Mouse (Mus musculus): Measurements from ENCODE around the gene Agap1. TPM values are rescaled to one million over a fixed set of nuclear protein-coding genes. Genes with fewer than 3 reads are reported as not detected.

Agap1 gene
- polyA plus RNA-seq, 1 experiment from 2014 or later: 10.7 TPM

DNA sequence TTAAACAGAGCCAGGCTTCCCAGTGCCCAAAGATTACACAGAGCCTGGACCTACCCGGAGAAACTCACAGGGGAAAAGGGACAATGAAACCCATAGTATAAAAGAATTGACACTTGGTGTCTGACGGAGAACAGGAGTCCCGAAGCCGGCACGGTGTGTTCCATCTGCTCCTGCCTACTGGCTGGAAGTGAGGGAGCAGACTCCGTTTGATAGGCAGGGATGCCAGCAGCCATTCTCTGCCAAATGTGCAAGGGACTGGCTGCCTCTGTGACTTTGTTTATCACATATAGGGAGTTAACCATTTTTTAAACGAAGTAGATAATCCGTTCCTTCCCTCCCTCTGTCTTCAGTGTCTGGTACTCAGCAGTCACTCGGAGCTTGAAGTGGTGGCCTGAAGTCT lies 214.0 kb downstream of the Agap1 start:
- H3K27me3 ChIP-seq: no peaks in the 10 kb centered on the region
- H3K27ac ChIP-seq: no peak overlapping the region
- no peaks in the 10 kb centered on the region for H3K9me3 ChIP-seq
- H3K9ac ChIP-seq: no peak overlapping the region
- no peaks in the 10 kb centered on the region for H3K4me1 ChIP-seq
- peaks cover 54% of the 10 kb centered on the region for H3K36me3 ChIP-seq
- no peak for ATAC-seq (ENCODE audit: insufficient number of reproducible peaks, low FRiP score, low TSS enrichment, low read depth)
- no peak overlapping the region for H3K4me3 ChIP-seq
- no peak overlapping the region for H3K4me2 ChIP-seq
- WGBS: 61% methylated on average over 9 of the region's 9 CpGs

DNA sequence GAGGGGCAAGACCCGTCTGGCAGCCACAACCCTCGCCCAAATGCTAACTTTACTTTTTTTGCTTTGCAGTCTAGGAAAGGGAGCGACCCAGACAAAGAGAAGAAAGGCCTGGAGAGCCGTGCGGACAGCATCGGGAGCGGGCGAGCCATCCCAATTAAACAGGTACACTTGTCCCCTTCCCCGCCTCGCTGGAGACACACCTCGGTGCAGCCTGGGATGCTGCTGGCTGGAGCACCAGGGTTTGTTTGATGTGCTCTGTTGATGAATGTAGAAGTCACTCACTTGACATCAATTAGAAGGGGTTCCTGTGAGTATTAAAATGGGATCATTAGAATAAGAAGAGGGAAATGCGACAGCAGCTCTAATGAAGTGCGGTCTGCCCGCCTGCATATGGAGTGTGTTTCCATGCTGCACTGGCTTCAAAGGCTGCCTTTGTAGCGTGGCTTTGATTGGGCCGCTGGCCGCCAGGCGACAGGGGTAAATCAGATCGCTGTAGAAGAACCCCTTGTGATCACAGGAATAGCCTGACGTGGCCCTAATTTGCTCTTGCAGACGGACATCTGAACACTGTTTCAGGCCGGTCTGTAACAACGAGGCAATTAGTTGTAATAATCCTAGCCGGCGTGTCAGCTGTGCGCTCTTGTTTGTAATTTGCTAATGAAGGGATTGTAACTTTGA lies 216.6 kb downstream of the Agap1 start:
- H3K9me3 ChIP-seq: no peaks in the 10 kb centered on the region
- H3K4me3 ChIP-seq: no peak overlapping the region
- H3K4me2 ChIP-seq: no peak overlapping the region
- no peaks in the 10 kb centered on the region for H3K4me1 ChIP-seq
- WGBS: 54% methylated on average over 26 of the region's 26 CpGs
- ATAC-seq (ENCODE audit: insufficient number of reproducible peaks, low FRiP score, low TSS enrichment, low read depth): no peak
- H3K27ac ChIP-seq: no peak overlapping the region
- no peak overlapping the region for H3K9ac ChIP-seq
- no peaks in the 10 kb centered on the region for H3K27me3 ChIP-seq
- peaks cover 52% of the 10 kb centered on the region for H3K36me3 ChIP-seq

DNA sequence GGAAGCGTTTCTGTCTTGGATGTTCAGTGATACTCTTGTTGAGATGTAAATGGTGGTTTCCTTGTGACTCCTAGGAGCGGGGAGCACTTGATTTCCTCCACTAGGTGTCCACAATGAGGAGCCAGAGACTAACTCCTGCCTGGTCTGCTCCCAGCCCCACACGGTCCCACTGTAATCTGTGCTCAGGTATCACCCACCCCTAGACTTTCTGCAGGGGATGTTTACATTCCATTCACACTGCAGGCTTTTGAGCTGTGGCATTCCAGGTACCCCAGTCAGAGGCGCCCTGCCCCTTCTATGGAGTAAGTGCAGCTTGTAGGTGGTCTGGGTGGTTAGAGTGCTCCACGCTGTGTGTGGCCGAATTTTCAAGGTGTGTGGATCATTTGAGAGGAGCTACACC lies 218.5 kb downstream of the Agap1 start:
- peaks cover 50% of the 10 kb centered on the region for H3K36me3 ChIP-seq
- H3K9ac ChIP-seq: no peak overlapping the region
- no peak for ATAC-seq (ENCODE audit: insufficient number of reproducible peaks, low FRiP score, low TSS enrichment, low read depth)
- H3K4me2 ChIP-seq: no peak overlapping the region
- no peaks in the 10 kb centered on the region for H3K27me3 ChIP-seq
- no peak overlapping the region for H3K27ac ChIP-seq
- WGBS: 82% methylated on average over 6 of the region's 6 CpGs
- H3K4me1 ChIP-seq: no peaks in the 10 kb centered on the region
- H3K4me3 ChIP-seq: no peak overlapping the region
- no peaks in the 10 kb centered on the region for H3K9me3 ChIP-seq

DNA sequence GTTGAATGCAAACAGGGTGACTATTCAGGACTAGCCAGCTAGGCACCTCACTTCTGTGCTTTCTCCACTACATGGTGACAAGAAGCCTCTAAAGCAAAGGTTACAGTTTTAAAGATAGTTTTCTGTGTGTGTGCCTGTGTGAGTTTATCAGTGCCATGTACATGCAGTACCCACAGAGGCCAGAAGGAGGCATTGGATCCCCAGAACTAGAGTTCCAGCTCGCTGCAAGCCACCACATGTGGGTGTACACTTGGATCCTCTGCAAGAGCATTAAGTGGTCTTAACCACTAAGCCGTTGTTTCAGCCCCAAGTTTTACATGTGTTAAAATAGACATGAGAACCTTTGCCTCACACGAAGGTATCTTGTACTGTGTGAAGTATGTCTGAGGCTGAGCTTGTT lies 219.1 kb downstream of the Agap1 start:
- Histone ChIP-seq H3K4me3 (no peak overlapping the region), H3K4me2 (no peak overlapping the region), H3K27me3 (no peaks in the 10 kb centered on the region), H3K9ac (no peak overlapping the region), H3K9me3 (no peaks in the 10 kb centered on the region), H3K36me3 (peaks cover 53% of the 10 kb centered on the region), H3K27ac (no peak overlapping the region), H3K4me1 (no peaks in the 10 kb centered on the region)
- WGBS: 70% methylated on average over 3 of the region's 3 CpGs
- no peak for ATAC-seq (ENCODE audit: insufficient number of reproducible peaks, low FRiP score, low TSS enrichment, low read depth)

DNA sequence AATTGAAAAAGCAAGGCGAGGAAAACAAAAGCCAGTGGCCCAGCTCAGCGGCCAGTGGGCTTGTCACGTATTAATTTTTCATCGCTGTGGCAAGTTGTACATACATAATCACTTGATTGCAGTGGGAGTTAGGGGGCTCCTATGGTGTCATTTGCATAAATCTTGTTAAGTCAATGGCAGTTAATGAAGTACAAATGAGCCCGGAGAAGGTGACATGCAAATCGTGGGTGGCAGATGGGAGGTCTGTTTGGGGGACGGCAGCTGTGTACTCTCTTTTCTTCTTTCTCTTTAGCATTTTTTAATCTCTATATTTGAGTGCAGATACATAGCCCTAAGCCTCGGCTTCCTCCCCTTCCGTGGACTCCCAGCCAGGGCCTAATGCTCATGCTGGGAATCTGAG lies 220.1 kb downstream of the Agap1 start:
- no peaks in the 10 kb centered on the region for H3K27me3 ChIP-seq
- no peaks in the 10 kb centered on the region for H3K4me1 ChIP-seq
- no peak overlapping the region for H3K9ac ChIP-seq
- no peaks in the 10 kb centered on the region for H3K9me3 ChIP-seq
- no peak overlapping the region for H3K4me2 ChIP-seq
- no peak overlapping the region for H3K4me3 ChIP-seq
- no peak for ATAC-seq (ENCODE audit: insufficient number of reproducible peaks, low FRiP score, low TSS enrichment, low read depth)
- H3K27ac ChIP-seq: no peak overlapping the region
- peaks cover 52% of the 10 kb centered on the region for H3K36me3 ChIP-seq
- 89% methylated on average over 9 of the region's 9 CpGs for WGBS

DNA sequence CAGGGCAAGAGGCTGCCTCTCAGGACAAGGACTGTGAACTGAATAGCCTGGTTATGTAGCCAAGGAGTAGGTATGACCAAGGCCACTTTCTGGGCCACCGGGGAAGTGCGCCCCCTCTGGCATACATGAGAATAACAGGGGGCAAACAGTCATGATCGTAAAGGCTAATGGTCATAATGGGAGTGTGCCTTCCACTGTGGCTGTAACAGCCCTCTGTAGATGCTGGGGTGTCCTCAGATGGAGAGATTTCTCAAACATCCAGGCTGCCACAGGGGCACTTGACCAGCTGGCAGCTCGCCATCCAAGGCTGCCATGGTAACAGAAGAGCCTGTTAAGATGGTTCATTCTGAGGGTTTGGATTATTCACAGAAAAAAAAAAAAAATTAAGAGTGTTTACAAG lies 221.8 kb downstream of the Agap1 start:
- no peaks in the 10 kb centered on the region for H3K27me3 ChIP-seq
- ATAC-seq (ENCODE audit: insufficient number of reproducible peaks, low FRiP score, low TSS enrichment, low read depth): no peak
- 68% methylated on average over 4 of the region's 4 CpGs for WGBS
- H3K27ac ChIP-seq: no peak overlapping the region
- no peak overlapping the region for H3K4me2 ChIP-seq
- H3K4me3 ChIP-seq: no peak overlapping the region
- no peaks in the 10 kb centered on the region for H3K9me3 ChIP-seq
- H3K4me1 ChIP-seq: no peaks in the 10 kb centered on the region
- H3K9ac ChIP-seq: no peak overlapping the region
- peaks cover 46% of the 10 kb centered on the region for H3K36me3 ChIP-seq

DNA sequence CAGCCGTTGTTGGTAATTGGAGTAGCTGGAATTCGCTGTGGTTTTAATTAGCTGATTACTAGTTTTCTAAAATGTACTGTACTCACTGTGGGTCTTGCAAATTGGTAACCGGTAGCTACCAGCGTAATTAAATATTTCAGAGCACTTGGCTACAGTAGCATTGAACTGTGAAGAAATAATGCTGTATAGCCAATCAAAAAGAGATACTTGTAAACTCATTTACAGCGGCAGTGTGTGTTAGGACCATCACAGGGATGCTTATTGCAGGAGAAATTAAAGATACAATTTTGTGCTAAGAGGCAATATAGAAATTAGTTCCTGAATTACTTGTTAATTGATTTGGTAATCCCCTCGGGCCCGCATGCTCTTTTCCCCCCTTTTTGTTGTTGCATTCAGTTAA lies 226.1 kb downstream of the Agap1 start:
- WGBS: 58% methylated on average over 7 of the region's 7 CpGs

DNA sequence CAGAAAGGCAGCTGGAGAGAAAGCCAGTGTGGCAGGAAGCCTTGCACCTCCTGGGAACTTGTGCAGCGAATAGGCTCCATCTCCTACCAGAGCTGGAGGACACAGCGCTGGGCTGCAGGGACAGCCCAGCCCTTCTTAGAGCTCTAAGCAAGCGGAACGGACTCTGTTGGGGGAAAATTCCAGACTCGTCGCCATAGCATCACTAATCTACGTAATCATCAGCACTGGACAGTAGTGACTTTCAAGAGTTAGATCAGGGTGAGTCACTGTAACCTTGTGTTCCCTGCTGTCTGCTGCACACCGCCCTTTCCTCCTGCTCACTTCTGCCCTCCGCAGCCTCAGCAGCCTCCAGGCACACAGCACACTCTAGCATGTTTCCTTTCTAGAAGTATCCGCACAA lies 234.3 kb downstream of the Agap1 start:
- 77% methylated on average over 10 of the region's 10 CpGs for WGBS
- Histone ChIP-seq H3K4me1 (0 out of 2 replicates have a peak, but pooled peaks cover 3% of the 10 kb centered on the region), H3K9ac (no peak overlapping the region), H3K27me3 (no peaks in the 10 kb centered on the region), H3K4me3 (no peak overlapping the region), H3K36me3 (peaks cover 24% of the 10 kb centered on the region), H3K4me2 (no peak overlapping the region), H3K27ac (no peak overlapping the region), H3K9me3 (no peaks in the 10 kb centered on the region)
- ATAC-seq (ENCODE audit: insufficient number of reproducible peaks, low FRiP score, low TSS enrichment, low read depth): no peak

More for the DNA sequence above, 226.1 kb downstream of the Agap1 start:
- no peak for ATAC-seq (ENCODE audit: insufficient number of reproducible peaks, low FRiP score, low TSS enrichment, low read depth)
- Histone ChIP-seq H3K4me3 (no peak overlapping the region), H3K9ac (no peak overlapping the region), H3K4me1 (no peaks in the 10 kb centered on the region), H3K4me2 (no peak overlapping the region), H3K27me3 (no peaks in the 10 kb centered on the region), H3K36me3 (peaks cover 20% of the 10 kb centered on the region; the same call in 1 of the 2 replicates), H3K27ac (no peak overlapping the region), H3K9me3 (no peaks in the 10 kb centered on the region)

DNA sequence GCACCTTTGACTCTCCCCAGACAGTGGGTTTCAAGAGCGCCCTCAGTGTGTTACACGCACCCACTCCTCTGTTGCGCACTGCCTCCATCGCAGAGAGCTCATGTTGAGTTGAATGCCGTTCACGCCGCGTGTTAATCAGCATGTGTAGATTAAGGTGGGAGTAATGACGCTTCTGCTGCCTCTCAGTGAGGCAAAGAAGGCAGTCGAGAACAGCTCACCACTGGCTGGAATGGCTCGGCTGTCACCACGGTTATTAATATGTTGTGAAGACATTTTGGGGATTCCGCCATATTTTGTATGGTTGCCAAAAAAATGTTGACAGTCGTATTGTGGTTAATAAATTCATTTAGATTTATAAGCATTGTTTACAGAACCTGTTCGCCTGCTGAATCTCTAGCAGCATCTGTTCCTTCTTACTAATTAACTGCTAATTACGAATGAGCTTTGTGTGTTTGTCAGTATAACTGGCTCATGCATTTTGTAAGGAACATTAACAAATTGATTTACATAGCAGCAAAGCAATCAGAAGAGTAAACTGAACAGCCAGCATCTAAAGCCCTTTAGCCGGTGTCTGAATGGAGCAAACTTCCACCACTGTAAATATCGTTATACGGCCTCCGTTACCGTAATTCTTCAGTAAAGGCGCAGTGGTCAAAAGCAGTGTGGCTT lies 235.1 kb downstream of the Agap1 start:
- H3K9me3 ChIP-seq: no peaks in the 10 kb centered on the region
- 0 out of 2 replicates have a peak, but pooled peaks cover 3% of the 10 kb centered on the region for H3K4me1 ChIP-seq
- no peak overlapping the region for H3K4me2 ChIP-seq
- no peak overlapping the region for H3K9ac ChIP-seq
- no peak overlapping the region for H3K4me3 ChIP-seq
- peaks cover 17% of the 10 kb centered on the region for H3K36me3 ChIP-seq
- 82% methylated on average over 22 of the region's 22 CpGs for WGBS
- H3K27ac ChIP-seq: no peak overlapping the region
- H3K27me3 ChIP-seq: no peaks in the 10 kb centered on the region
- ATAC-seq (ENCODE audit: insufficient number of reproducible peaks, low FRiP score, low TSS enrichment, low read depth): no peak

DNA sequence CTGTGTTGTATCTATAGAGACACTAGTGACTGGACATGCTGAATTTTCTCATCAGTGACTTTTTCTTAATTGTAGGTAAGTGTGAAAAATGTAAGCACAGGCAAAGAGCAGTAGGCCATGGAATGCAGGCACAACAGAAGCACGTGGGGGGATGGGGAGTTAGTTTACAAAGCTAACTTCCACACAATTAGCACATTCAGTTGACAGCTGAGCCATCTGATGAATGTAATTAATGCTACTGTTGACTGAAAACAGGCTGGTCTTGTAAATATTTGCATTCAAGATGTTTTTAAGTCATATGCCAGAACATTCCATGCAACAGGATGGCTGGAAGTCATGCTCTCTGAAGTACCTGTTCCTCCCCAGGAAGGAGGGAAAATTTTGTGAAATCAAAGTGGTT lies 236.5 kb downstream of the Agap1 start:
- H3K9me3 ChIP-seq: no peaks in the 10 kb centered on the region
- H3K4me3 ChIP-seq: no peak overlapping the region
- H3K36me3 ChIP-seq: peaks cover 10% of the 10 kb centered on the region
- WGBS: 52% methylated on average over 1 of the region's 1 CpGs
- no peak overlapping the region for H3K9ac ChIP-seq
- 0 out of 2 replicates have a peak, but pooled peaks cover 3% of the 10 kb centered on the region for H3K4me1 ChIP-seq
- H3K27me3 ChIP-seq: no peaks in the 10 kb centered on the region
- H3K4me2 ChIP-seq: no peak overlapping the region
- no peak for ATAC-seq (ENCODE audit: insufficient number of reproducible peaks, low FRiP score, low TSS enrichment, low read depth)
- H3K27ac ChIP-seq: no peak overlapping the region

DNA sequence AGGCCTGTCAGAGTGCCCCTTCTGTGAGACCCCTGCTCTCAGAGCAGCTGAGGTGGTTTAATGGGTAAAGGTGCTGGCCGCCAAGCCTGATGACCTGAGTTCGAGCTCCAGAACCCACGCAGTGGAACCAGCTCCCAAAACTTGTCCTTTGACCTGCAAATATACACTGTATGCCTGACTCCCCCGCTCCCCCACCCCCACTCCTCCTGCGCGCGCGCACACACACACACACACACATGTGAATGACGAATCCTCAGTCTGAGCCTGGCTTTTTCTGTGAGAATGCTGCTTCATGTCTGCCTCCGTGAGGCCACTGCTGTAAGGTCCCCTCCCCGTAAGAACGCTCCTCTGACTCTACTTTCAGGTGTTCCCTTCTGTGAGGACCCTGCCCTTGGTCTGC lies 237.8 kb downstream of the Agap1 start:
- Histone ChIP-seq H3K9ac (no peak overlapping the region), H3K27me3 (no peaks in the 10 kb centered on the region), H3K4me1 (no peaks in the 10 kb centered on the region), H3K36me3 (peaks cover 3% of the 10 kb centered on the region; the same call in 1 of the 2 replicates), H3K27ac (no peak overlapping the region), H3K9me3 (no peaks in the 10 kb centered on the region), H3K4me2 (no peak overlapping the region), H3K4me3 (no peak overlapping the region)
- 95% methylated on average over 12 of the region's 12 CpGs for WGBS
- no peak for ATAC-seq (ENCODE audit: insufficient number of reproducible peaks, low FRiP score, low TSS enrichment, low read depth)

DNA sequence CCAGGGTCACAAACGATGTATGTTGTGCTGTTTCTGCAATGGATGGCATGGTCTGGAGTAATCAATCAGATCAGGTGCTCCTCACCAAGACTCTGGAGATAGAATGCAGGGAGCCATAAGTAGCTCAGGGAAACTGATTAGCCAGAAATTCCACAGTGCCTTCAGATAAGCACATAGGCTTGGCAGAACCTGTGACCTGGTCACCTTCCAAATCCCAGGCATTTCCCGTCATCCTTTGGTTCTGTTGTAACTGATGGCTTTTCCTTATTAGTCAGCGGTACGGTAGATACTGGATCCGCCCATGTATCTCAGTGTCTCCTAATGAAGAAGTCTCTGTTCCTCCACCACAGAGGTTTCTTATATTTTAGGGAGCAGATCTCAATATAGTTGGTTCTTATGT lies 240.3 kb downstream of the Agap1 start:
- no peak for ATAC-seq (ENCODE audit: insufficient number of reproducible peaks, low FRiP score, low TSS enrichment, low read depth)
- 92% methylated on average over 5 of the region's 5 CpGs for WGBS

More for the DNA sequence above, 240.3 kb downstream of the Agap1 start:
- H3K9ac ChIP-seq: no peak overlapping the region
- H3K27me3 ChIP-seq: no peaks in the 10 kb centered on the region
- no peak overlapping the region for H3K4me3 ChIP-seq
- no peaks in the 10 kb centered on the region for H3K36me3 ChIP-seq
- no peak overlapping the region for H3K27ac ChIP-seq
- no peaks in the 10 kb centered on the region for H3K4me1 ChIP-seq
- no peaks in the 10 kb centered on the region for H3K9me3 ChIP-seq
- no peak overlapping the region for H3K4me2 ChIP-seq

Measured in limb, embryonic 15.5 days (tissue).